Mouse (Mus musculus): ENCODE data around the gene Olfr768. TPM values are rescaled to one million over a fixed set of nuclear protein-coding genes. Genes with fewer than 3 reads are reported as not detected.
"Not testable (repeated sequence)": the region's sequence is repeated elsewhere in the genome, so short reads cannot be mapped to it uniquely, and the experiment has no call there.

Olfr768 gene
- total RNA-seq (2021): not detected

DNA sequence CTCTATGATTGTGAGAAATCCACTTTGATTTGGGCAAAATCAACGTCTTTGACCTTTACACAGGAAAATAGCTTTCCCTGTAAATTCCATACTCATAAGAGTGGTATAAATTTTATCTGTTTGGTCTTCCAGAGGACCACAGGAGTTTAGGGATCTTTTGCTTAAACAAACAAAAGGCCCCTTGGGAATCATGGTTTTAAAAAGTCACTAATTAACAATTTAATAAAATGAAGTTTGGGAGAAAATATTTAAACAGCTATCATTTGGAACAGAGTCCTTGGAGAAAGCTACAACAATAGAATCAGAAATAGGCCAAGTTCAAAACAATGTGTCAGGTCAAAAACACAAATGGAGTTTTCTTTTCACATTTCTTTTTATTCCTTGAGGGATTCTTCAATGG lies at the start of gene Olfr768:
Gene Olfr768 (minus strand): TSS at position 101 of the 400 bp plus-strand sequence.
- intact Hi-C loops (cut with DNase I): no loop called here
- no peak for DNase-seq

- DNase-seq: no peak
- intact Hi-C loops (cut with DNase I): no loop called here
Observed at GRCm38 (mm10) chr10:129138898-129139297, 39.7 kb upstream of the Olfr768 start, which contains the start of gene Olfr770. Gene Olfr770 (minus strand): TSS chr10:129138998.

- intact Hi-C loops (cut with DNase I): no loop called here
Observed at GRCm38 (mm10) chr10:129117761-129118160, 18.6 kb upstream of the Olfr768 start, which contains the start of gene Olfr769. Gene Olfr769 (minus strand): TSS chr10:129117861.

DNA sequence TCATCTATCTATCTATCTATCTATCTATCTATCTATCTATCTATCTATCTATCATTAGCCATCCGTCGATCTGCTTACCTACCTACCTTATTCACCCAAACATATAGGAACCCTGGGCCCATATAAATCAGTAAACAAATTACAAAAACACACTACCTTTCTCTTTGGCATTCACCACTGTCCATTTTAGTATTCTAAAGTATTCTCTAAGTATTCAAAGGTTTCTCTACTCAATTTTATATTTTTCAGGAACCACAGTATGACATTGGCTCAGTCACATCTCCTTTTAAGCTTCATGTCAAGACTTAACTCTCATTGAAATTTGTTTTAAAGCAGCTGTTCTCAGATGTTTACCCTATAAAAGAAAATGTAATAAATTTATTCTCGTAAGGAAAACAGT lies 16.0 kb upstream of the Olfr768 start:
- intact Hi-C loops (cut with DNase I): no loop called here
- DNase-seq: no peak

More at GRCm38 (mm10) chr10:129117761-129118160, 18.6 kb upstream of the Olfr768 start, which contains the start of gene Olfr769:
- DNase-seq: no peak

- no peak for DNase-seq
- intact Hi-C loops (cut with DNase I): no loop called here
Observed at GRCm38 (mm10) chr10:129101231-129101630, 2.1 kb upstream of the Olfr768 start.

- intact Hi-C loops (cut with DNase I); DNase-seq: not testable (repeated sequence)
Observed at GRCm38 (mm10) chr10:129082810-129083209, 16.4 kb downstream of the Olfr768 start, which contains the start of gene Olfr767. Gene Olfr767 (minus strand): TSS chr10:129082910.

DNA sequence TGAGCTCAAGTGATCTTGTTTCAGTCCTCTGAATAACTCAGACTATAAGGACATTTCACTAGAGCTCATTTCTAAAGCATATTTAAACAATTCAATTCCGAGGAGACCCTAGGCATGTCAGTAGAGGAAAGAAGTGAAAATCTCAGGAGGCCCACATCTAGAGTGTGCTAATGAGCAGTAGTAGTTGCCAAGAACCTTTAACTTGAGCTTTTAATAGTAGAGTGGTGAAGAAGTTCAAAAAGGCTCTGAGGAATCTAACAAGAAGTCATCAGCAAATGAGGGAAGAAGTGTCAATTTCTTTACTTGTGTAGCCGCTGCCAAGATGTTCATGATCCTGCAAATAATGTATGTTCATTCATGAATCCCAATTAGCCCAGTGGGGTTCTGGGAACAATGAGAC lies 30.3 kb downstream of the Olfr768 start, which contains the start of gene Olfr766-ps1:
Gene Olfr766-ps1 (minus strand): TSS at position 101 of the 400 bp plus-strand sequence.
- intact Hi-C loops (cut with DNase I): no loop called here
- DNase-seq: no peak

DNA sequence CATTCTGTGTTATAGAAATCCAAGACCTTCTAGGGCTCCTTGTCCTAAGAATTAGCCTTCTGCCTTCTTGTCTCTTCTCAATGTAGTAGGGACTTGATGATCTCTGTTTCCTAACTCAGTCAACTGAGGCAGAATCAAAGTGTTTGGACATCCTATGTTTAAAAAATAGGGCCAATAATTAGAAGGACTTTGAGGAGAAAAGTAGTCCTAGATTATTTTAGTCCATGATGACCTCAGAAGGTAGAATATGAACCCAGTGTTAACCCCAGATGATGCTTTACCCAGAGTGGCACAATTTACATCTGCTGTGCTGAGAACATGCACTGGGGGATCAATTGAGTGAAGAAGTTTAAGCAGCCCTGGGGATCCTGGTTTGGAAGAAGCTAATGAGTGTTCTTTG lies 49.3 kb downstream of the Olfr768 start, which contains the start of gene Olfr765:
Gene Olfr765 (minus strand): TSS at position 101 of the 400 bp plus-strand sequence.
- intact Hi-C loops (cut with DNase I); DNase-seq: not testable (repeated sequence)

Other genes starting within 250 kb of the Olfr768 start
- gene Gdf11, start 207.7 kb downstream of the Olfr768 start, total RNA-seq (2021): 1 to 10 TPM; 1.9 to 2.8 TPM
- 100 to 1,000 TPM; 117 to 143 TPM for gene Cd63, start 198.4 kb downstream of the Olfr768 start, total RNA-seq (2021)
- 1 to 10 TPM; 6.4 to 7.5 TPM for gene Rdh5, start 176.5 kb downstream of the Olfr768 start, total RNA-seq (2021)
- 100 to 1,000 TPM; 184 to 206 TPM for gene Bloc1s1, start 175.3 kb downstream of the Olfr768 start, total RNA-seq (2021)
- 100 to 1,000 TPM; 160 to 167 TPM for gene Itga7, start 165.6 kb downstream of the Olfr768 start, total RNA-seq (2021)
- gene Mettl7b, start 138.4 kb downstream of the Olfr768 start, total RNA-seq (2021): not detected
- gene Olfr9, start 109.9 kb downstream of the Olfr768 start, total RNA-seq (2021): not detected
- gene Olfr763, start 88.6 kb downstream of the Olfr768 start, total RNA-seq (2021): not detected
- not detected for gene Olfr764-ps1, start 59.5 kb downstream of the Olfr768 start, total RNA-seq (2021)
- not detected for gene Olfr765, start 49.4 kb downstream of the Olfr768 start, total RNA-seq (2021)
- gene Olfr766-ps1, start 30.4 kb downstream of the Olfr768 start, total RNA-seq (2021): not detected
- gene Olfr767, start 16.5 kb downstream of the Olfr768 start, total RNA-seq (2021): not detected
- gene Olfr769, start 18.5 kb upstream of the Olfr768 start, total RNA-seq (2021): not detected
- not detected for gene Olfr770, start 39.6 kb upstream of the Olfr768 start, total RNA-seq (2021)
- gene Olfr771, start 65.4 kb upstream of the Olfr768 start, total RNA-seq (2021): not detected
- not detected for gene Olfr772, start 78.5 kb upstream of the Olfr768 start, total RNA-seq (2021)
- gene Olfr773, start 88.0 kb upstream of the Olfr768 start, total RNA-seq (2021): not detected
- not detected for gene Olfr774, start 136.8 kb upstream of the Olfr768 start, total RNA-seq (2021)
- not detected for gene Olfr775, start 149.0 kb upstream of the Olfr768 start, total RNA-seq (2021)
- not detected for gene Olfr776, start 159.8 kb upstream of the Olfr768 start, total RNA-seq (2021)
- not detected for gene Olfr777, start 172.1 kb upstream of the Olfr768 start, total RNA-seq (2021)
- gene Olfr780, start 218.7 kb upstream of the Olfr768 start, total RNA-seq (2021): not detected
- not detected for gene Olfr781, start 229.5 kb upstream of the Olfr768 start, total RNA-seq (2021)
- gene Olfr782, start 249.5 kb upstream of the Olfr768 start, total RNA-seq (2021): not detected